Comparison of ENCODE assay signal across 8 mouse cellular contexts in the genomic region with DNA sequence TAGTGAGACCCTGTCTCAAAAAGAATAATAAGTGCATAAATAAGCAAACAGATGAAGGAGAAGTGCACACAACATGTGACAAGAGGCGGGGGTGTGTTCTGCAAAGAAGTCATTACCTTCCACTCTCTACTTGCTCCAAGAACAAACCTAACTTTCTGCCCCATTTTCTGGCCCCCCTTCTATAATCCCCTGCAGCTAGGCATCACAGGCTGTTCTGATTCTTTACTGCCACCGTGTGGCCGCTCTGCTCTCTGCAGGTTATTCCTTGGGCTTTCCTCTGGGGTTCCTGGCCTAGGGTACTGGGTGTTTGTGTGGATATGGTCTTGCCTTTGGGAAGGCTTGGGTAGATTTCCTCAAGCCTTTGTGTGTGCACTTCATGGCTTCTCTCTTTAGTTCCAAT. TPM values are rescaled to one million over a fixed set of nuclear protein-coding genes. Genes with fewer than 3 reads are reported as not detected.
DNase-seq lines count a peak whose midpoint lies in the region; ATAC-seq and TF ChIP-seq lines count a peak whose summit lies in the region.

No protein-coding gene starts in this region.

- no peak; the same call in 1 of the 2 replicates for TF ChIP-seq CTCF in gastrocnemius, adult 2 months (IDR thresholded peaks at IDR 0.05)

- WGBS in heart, embryonic 11.5 days (ENCODE audit: insufficient replicate concordance): 6% methylated on average over 3 of the region's 3 CpGs
- 8% methylated on average over 3 of the region's 3 CpGs for WGBS in midbrain, embryonic 16.5 days

- no peak overlapping the region for H3K4me3 ChIP-seq in heart, embryonic 11.5 days (ENCODE audit: low read depth, low read length)
- H3K4me3 ChIP-seq in gastrocnemius, adult 2 months: no peak overlapping the region
- no peak overlapping the region for H3K4me3 ChIP-seq in midbrain, embryonic 16.5 days (ENCODE audit: low read depth, low read length)

- H3K27me3 ChIP-seq in heart, embryonic 11.5 days (ENCODE audit: control insufficient read depth, insufficient read depth, low read length): no peaks in the 10 kb centered on the region
- peaks cover 16% of the 10 kb centered on the region for H3K27me3 ChIP-seq in midbrain, embryonic 16.5 days (ENCODE audit: control insufficient read depth, insufficient read depth, low read depth, low read length)

- H3K4me1 ChIP-seq in heart, embryonic 11.5 days (ENCODE audit: control insufficient read depth, insufficient read depth, low read length): peaks cover 25% of the 10 kb centered on the region
- peaks cover 7% of the 10 kb centered on the region for H3K4me1 ChIP-seq in midbrain, embryonic 16.5 days (ENCODE audit: control insufficient read depth, insufficient read depth, low read length)

- no peak overlapping the region for H3K4me2 ChIP-seq in heart, embryonic 11.5 days
- no peak overlapping the region for H3K4me2 ChIP-seq in midbrain, embryonic 16.5 days (ENCODE audit: low read length)

- intact Hi-C loops in gastrocnemius, adult 2 months (cut with DNase I): loop anchor here (10.0 kb wide), 1 partner anchor 188 kb away; no protein-coding TSS in a partner anchor
- intact Hi-C loops in left cerebral cortex, postnatal 25 days (cut with DNase I): loop anchor here (10.0 kb wide), 1 partner anchor 188 kb away; no protein-coding TSS in a partner anchor

- H3K36me3 ChIP-seq in heart, embryonic 11.5 days (ENCODE audit: control insufficient read depth, insufficient read depth, low read length): no peaks in the 10 kb centered on the region
- H3K36me3 ChIP-seq in midbrain, embryonic 16.5 days (ENCODE audit: control insufficient read depth, insufficient read depth, low read length): no peaks in the 10 kb centered on the region

- H3K9ac ChIP-seq in heart, embryonic 11.5 days (ENCODE audit: low read depth, low read length): no peak overlapping the region
- no peak overlapping the region for H3K9ac ChIP-seq in midbrain, embryonic 16.5 days (ENCODE audit: low read depth, low read length)

- peak; percentile 96 for DNase-seq in heart, adult 11 months
- DNase-seq in gastrocnemius, adult 2 months: peak; percentile 77
- DNase-seq in left cerebral cortex, postnatal 25 days (ENCODE audit: low spot score in 2 of 2): peak; percentile 67 to 68
- peak; percentile 57 to 77 for DNase-seq in spleen, postnatal 10 days (ENCODE audit: low spot score in 2 of 2)

- ATAC-seq in heart, embryonic 11.5 days (replicated peaks; ENCODE audit: insufficient number of reproducible peaks, low FRiP score, low TSS enrichment): no peak
- ATAC-seq in common myeloid progenitor, adult 5-6 weeks (replicated peaks; ENCODE audit: low read depth, poor library complexity, severe bottlenecking): peak; percentile 70
- ATAC-seq in inflammation-experienced regulatory T-cells, adult 6 months: peak; percentile 52
- peak; percentile 19; the same call in 1 of the 2 replicates for ATAC-seq in midbrain, embryonic 16.5 days

- H3K9me3 ChIP-seq in heart, embryonic 11.5 days (replicated peaks; ENCODE audit: control insufficient read depth, low read length): no peaks in the 10 kb centered on the region
- no peaks in the 10 kb centered on the region for H3K9me3 ChIP-seq in midbrain, embryonic 16.5 days (replicated peaks; ENCODE audit: control insufficient read depth, low read length, poor library complexity, severe bottlenecking)

- no peak overlapping the region for H3K27ac ChIP-seq in heart, embryonic 11.5 days (ENCODE audit: low read depth, low read length)
- 0 out of 2 replicates have a peak overlapping the region, but pooled peaks have one; percentile 41 for H3K27ac ChIP-seq in gastrocnemius, adult 2 months
- no peak overlapping the region for H3K27ac ChIP-seq in midbrain, embryonic 16.5 days (ENCODE audit: low read length)

RNA-seq across cellular contexts. Expression of gene Rhod, which starts 3.2 kb away (rescaled TPM):
- 28.5 and 31.1 TPM in 2 replicates for polyA plus RNA-seq in heart, embryonic 11.5 days (2014; fragmentation: Nextera tagmentation; extraction: Ambion mirVana)
- 0.73 TPM in 1 of 2 replicates, not detected in the other for total RNA-seq in common myeloid progenitor, adult 5-6 weeks (2017)
- total RNA-seq in gastrocnemius, adult 2 months (2021): under 1 TPM; 0.28 to 0.73 TPM
- 1 to 10 TPM in 2 of 3 experiments, under 1 TPM in 1; 0.75 to 2.5 (median 2.4) TPM for polyA plus RNA-seq in inflammation-experienced regulatory T-cells, adult 6 months (2017; shearing (Covaris generic))
- total RNA-seq in left cerebral cortex, postnatal 25 days (2021): under 1 TPM; 0.57 to 0.64 TPM
- 3.8 and 3.9 TPM in 2 replicates for polyA plus RNA-seq in midbrain, embryonic 16.5 days (2015; fragmentation: Nextera tagmentation; extraction: Ambion mirVana)

RNA-seq across cellular contexts. Expression of gene Syt12, which starts 34.8 kb away (rescaled TPM):
- 0.72 and 1.3 TPM in 2 replicates for polyA plus RNA-seq in heart, embryonic 11.5 days (2014; fragmentation: Nextera tagmentation; extraction: Ambion mirVana)
- total RNA-seq in common myeloid progenitor, adult 5-6 weeks (2017): not detected in 2 replicates
- 1 to 10 TPM; 6.8 to 7.6 TPM for total RNA-seq in gastrocnemius, adult 2 months (2021)
- polyA plus RNA-seq in inflammation-experienced regulatory T-cells, adult 6 months (2017; shearing (Covaris generic)): under 1 TPM in 1 of 3 experiments, not detected in 2; 0.20 TPM
- 10 to 100 TPM; 38.2 to 43.4 TPM for total RNA-seq in left cerebral cortex, postnatal 25 days (2021)
- polyA plus RNA-seq in midbrain, embryonic 16.5 days (2015; fragmentation: Nextera tagmentation; extraction: Ambion mirVana): 3.2 and 5.2 TPM in 2 replicates

RNA-seq across cellular contexts. Expression of gene Kdm2a, which starts 44.3 kb away (rescaled TPM):
- polyA plus RNA-seq in heart, embryonic 11.5 days (2014; fragmentation: Nextera tagmentation; extraction: Ambion mirVana): 34.8 and 44.9 TPM in 2 replicates
- 73.3 and 90.3 TPM in 2 replicates for total RNA-seq in common myeloid progenitor, adult 5-6 weeks (2017)
- total RNA-seq in gastrocnemius, adult 2 months (2021): 10 to 100 TPM; 39.1 to 39.7 TPM
- polyA plus RNA-seq in inflammation-experienced regulatory T-cells, adult 6 months (2017; shearing (Covaris generic)): 10 to 100 TPM; 67.5 to 97.8 (median 86.3) TPM
- 10 to 100 TPM; 71.5 to 75.1 TPM for total RNA-seq in left cerebral cortex, postnatal 25 days (2021)
- 32.1 and 33.8 TPM in 2 replicates for polyA plus RNA-seq in midbrain, embryonic 16.5 days (2015; fragmentation: Nextera tagmentation; extraction: Ambion mirVana)

RNA-seq across cellular contexts. Expression of gene 2010003K11Rik, which starts 56.0 kb away (rescaled TPM):
- polyA plus RNA-seq in heart, embryonic 11.5 days (2014; fragmentation: Nextera tagmentation; extraction: Ambion mirVana): not detected in 2 replicates
- not detected in 2 replicates for total RNA-seq in common myeloid progenitor, adult 5-6 weeks (2017)
- total RNA-seq in gastrocnemius, adult 2 months (2021): not detected
- polyA plus RNA-seq in inflammation-experienced regulatory T-cells, adult 6 months (2017; shearing (Covaris generic)): not detected
- not detected for total RNA-seq in left cerebral cortex, postnatal 25 days (2021)
- polyA plus RNA-seq in midbrain, embryonic 16.5 days (2015; fragmentation: Nextera tagmentation; extraction: Ambion mirVana): not detected in 2 replicates

Comparison
In these comparisons a context has a peak if more than half of its experiments do, and no peak if none do; other contexts are left out.
1. RNA of gene Syt12, which starts 34.8 kb away (total RNA-seq): 38.2 to 43.4 TPM in left cerebral cortex, postnatal 25 days; 6.8 to 7.6 TPM in gastrocnemius, adult 2 months and not detected in common myeloid progenitor, adult 5-6 weeks; every median in the first group is over 4 times any median in the second.
2. Peak in every context shown above with its lines, with median percentiles within 50 percentile points of each other: DNase-seq.